Mouse (Mus musculus): ENCODE data around the gene Bcl2l12.

- TF ChIP-seq MYOG (IDR thresholded peaks at IDR 0.05; ENCODE audit: control insufficient read depth in 1 of 3, insufficient read depth in 1 of 3, insufficient read length in 2 of 3, low read depth in 2 of 3) (no peak), MAX (IDR thresholded peaks at IDR 0.05; ENCODE audit: low read depth) (no peak), POLR2A (IDR thresholded peaks at IDR 0.05; ENCODE audit: insufficient read length, low read depth) (no peak), TCF12 (IDR thresholded peaks at IDR 0.05; ENCODE audit: insufficient read depth, poor library complexity, severe bottlenecking) (no peak), POLR2AphosphoS2 (IDR thresholded peaks at IDR 0.05; ENCODE audit: insufficient read length, low read depth) (no peak), USF1 (IDR thresholded peaks at IDR 0.05; ENCODE audit: low read depth) (no peak), MYOD1 (IDR thresholded peaks at IDR 0.05; ENCODE audit: control insufficient read depth in 1 of 3, insufficient read length in 2 of 3, low read depth in 2 of 3) (no peak)
Observed at GRCm38 (mm10) chr7:44999753-45000152, 1.2 kb upstream of the Bcl2l12 start.
